Mouse (Mus musculus) adrenal gland, adult 2 months (tissue): ENCODE measurements around the gene Slc22a18. TPM values are rescaled to one million over a fixed set of nuclear protein-coding genes. Genes with fewer than 3 reads are reported as not detected.

Experiments used
- DNase-seq: peaks from one replicate; pipeline ENCODE4 v3.0.0; 2021
- polyA plus RNA-seq: library from polyadenylated mRNA; depleted of rRNA; stranded (reverse); fragments of >200 nt; gene quantifications from 2 replicates; pipeline ENCODE4 v1.2.3, GENCODE M21; 2012
- total RNA-seq, 2 experiments: library from RNA; stranded (reverse); gene quantifications; 2 replicates each; pipeline ENCODE4 v1.2.3; 2021

The Slc22a18 gene
- total and polyA plus RNA-seq, 3 experiments, result 1.5 to 17.5 (median 4.1) TPM

GRCm38 (mm10) chr7:143462516-143462915 is 11.0 kb upstream of the Slc22a18 start:
- no peak for DNase-seq

- peak; percentile 81 for DNase-seq
Measured at GRCm38 (mm10) chr7:143463865-143464415, 9.6 kb upstream of the Slc22a18 start.

DNA sequence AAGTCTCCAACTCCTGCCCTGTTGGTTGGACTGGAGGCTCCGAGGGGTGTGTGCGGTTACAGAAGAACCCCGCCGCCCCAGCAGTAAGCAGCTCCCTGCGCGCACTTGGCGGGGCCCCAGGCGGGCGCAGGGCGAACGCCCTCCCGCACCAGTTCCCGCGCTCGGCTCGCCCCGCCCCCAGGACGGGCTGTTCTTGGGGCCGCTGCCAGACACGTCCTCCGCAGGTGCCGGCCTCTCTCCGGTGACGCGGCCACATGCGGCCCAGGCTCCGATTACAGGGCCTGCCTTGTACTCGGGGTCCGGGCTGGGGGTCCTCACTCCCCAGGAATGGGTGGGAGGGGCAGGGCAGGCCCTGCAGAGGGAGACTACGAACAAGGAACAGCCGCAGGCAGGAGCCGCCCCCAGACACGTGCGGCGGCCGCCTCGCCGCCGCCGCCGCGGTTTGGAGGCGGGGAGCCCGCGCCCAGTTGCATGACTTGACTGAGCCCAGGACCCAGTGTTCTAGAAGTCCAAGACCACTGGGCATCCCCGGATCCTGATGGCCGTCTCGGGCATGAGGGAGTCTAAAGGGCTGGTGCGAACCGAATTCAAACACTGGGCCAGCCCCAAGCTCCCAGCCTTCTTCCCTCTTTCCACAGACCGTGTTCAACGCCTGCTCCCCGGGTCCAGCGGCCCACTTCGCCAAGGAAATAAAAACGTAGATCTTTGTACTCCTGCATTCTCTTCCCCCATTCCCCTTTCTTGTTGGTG is 8.6 kb upstream of the Slc22a18 start:
- DNase-seq, result peak; percentile 77

DNA sequence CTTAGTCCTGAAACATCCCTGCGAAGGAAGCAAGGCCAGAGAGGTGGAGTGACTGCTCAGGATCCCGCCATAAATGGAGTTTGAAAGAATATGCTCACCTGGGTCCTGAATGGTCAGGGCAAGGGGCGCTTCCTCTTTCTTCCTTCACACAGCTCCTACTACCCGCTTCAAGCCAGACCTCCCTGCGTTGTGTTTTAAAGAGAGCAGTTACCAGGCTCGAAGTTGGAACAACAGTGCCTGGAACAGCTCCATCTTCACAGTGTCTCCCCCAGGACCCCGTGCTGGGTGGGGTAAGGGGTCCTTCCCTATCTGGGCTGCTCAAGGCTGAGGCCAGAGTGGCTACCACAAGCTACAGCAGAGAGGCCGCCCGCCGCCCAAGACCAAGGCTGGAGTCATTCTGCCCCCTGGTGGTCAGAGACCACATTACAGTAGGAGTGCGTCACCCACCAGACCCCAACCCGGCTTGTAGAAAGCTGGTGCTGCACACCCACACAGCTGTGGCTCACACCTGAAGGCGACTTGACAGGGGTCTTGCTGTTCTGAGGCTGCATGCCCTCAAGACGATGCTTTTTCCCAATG is 7.3 kb upstream of the Slc22a18 start:
- peak; percentile 79 for DNase-seq

DNA sequence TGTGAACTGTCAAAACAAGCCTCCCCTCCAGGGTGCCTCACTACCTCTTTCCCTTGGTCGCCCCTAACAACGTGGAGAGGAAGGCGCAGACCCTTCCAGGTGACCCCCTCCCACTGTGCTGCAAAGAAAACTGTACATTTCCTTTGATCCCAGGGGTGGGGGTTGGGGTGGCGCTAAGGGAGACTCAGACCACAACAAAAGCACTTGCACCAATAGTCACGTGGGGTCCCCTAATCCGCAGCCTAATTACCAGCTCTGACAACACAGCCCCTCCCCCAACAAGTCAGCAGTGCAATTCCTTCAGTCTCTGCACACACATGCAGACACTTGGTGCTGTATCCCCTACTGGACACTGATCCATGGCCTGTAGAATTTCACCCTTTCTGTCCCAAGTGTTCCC is 5.8 kb upstream of the Slc22a18 start:
- no peak for DNase-seq

DNA sequence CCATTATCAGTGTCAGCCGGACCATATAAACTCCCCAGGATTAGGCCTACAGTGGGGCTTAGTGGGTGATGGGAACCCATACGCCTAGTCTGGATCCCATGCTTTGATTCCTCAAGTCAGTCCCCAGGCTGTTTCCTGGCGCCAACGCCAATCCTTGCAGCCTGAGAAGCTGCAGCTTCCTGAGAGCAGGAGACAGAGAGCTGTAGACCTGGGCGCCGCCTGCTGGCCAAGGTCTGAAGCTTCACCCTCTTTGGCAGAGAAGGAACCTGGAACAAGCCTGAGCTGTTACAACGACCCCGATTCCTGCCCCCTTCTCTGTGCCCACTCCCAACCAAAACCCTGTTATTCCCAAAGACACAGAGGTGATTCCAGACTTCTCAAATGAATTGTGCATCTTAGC is 3.6 kb upstream of the Slc22a18 start:
- DNase-seq, result peak; percentile 73

- no peak for DNase-seq
Measured at GRCm38 (mm10) chr7:143474811-143475210, 1.3 kb downstream of the Slc22a18 start.

GRCm38 (mm10) chr7:143475876-143476275 is 2.3 kb downstream of the Slc22a18 start:
- DNase-seq, result peak; percentile 73

GRCm38 (mm10) chr7:143476702-143477335 is 3.3 kb downstream of the Slc22a18 start:
- no peak for DNase-seq

GRCm38 (mm10) chr7:143477800-143478199 is 4.3 kb downstream of the Slc22a18 start:
- DNase-seq, result no peak

- DNase-seq, result peak; percentile 68
Measured at GRCm38 (mm10) chr7:143480498-143480897, 7.0 kb downstream of the Slc22a18 start.

- no peak for DNase-seq
Measured at GRCm38 (mm10) chr7:143481806-143482387, 8.4 kb downstream of the Slc22a18 start.

DNA sequence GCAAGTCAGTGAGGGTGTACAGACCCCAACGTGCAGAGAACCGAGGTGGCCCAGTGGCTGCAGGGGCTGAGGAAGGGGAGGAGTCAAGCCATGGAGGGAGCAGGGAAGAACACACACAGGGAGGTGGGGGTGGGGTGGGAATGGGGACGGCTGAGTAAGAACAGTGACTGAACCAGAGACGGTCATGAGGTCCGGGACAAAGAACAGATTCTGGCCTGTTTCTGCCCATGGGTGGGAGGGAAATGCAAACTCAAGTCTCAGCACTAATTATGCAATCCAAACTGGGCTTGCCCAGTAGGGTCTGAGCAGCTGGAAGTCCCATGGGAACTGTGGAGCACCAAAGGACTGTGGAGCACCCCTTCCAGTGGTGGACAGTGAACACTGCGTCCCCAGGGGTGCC is 9.0 kb downstream of the Slc22a18 start:
- DNase-seq, result no peak

DNA sequence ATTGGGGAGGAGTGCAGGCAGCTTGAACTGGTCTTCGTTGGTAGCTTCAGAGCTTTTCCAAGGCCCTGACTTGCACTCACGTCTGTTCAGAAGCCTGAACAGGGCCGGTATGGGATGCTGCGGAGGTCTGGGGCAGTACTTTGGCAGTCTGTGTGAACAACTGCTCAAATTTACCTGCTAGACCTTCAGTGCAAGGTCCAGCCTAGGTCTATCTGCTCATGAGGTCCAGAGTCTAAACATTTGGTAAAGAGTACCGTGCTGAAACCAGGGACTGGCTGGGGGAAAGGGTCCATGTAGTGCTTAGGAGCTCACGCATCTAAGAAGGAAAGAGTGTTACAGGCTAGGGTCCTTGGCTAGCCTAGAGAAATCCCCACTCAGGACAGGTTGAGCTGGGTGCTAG is 16.2 kb downstream of the Slc22a18 start:
- DNase-seq, result no peak

GRCm38 (mm10) chr7:143493616-143494126 is 20.1 kb downstream of the Slc22a18 start:
- DNase-seq, result peak; percentile 33

GRCm38 (mm10) chr7:143495104-143495961 is 21.8 kb downstream of the Slc22a18 start:
- DNase-seq, result no peak

GRCm38 (mm10) chr7:143498584-143498983 is 25.0 kb downstream of the Slc22a18 start:
- no peak for DNase-seq

- no peak for DNase-seq
Measured at GRCm38 (mm10) chr7:143500912-143501311, 27.4 kb downstream of the Slc22a18 start.

GRCm38 (mm10) chr7:143501643-143502417 is 28.3 kb downstream of the Slc22a18 start:
- DNase-seq, result peak; percentile 66

GRCm38 (mm10) chr7:143502418-143503200 is 29.1 kb downstream of the Slc22a18 start, which contains the start of gene Phlda2:
TSS of gene Phlda2 (minus strand) at chr7:143503150.
- DNase-seq, result peak; percentile 63
